Mouse (Mus musculus) heart, postnatal 0 days (tissue): Measurements from ENCODE around the gene Gm45208.
"Not testable (repeated sequence)": the region's sequence is repeated elsewhere in the genome, so short reads cannot be mapped to it uniquely, and the experiment has no call there.

Source experiments
- CTCF ChIP-seq: IDR thresholded peaks from 2 replicates; pipeline ENCODE4 v1.5.1; 2016; ENCODE audit warnings: antibody characterized with exemption, control low read depth, low read depth
- EP300 ChIP-seq: IDR thresholded peaks from 2 replicates; pipeline ENCODE4 v1.6.1; 2016; ENCODE audit warnings: antibody characterized with exemption, low read depth

GRCm38 (mm10) chrX:7753627-7754026, 31.6 kb downstream of the Gm45208 start:
- TF ChIP-seq CTCF, result peak; percentile 25
- not testable (repeated sequence) for TF ChIP-seq EP300
